Mouse (Mus musculus): ENCODE data around the gene Defb46.

Gene Defb46

DNA sequence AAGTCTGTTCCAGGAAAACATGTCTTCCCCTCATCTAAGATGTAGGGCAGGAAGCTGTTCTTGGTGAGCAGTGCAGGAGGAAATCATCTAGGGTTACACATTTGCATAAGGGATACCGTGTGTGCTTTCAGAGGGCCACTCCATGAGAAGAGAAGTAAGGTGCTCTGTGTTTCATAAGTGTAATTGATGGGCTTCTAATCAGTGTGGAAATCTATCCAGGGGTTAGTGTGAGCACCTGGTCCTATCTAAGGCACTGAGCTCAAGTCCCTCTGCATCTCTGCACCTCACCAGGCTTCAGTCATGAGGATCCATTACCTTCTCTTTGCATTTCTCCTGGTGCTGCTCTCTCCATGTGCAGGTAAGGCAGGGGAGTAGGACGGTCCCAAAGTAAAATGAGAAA is at the start of gene Defb46:
TSS of gene Defb46 (plus strand) at position 301 of the 400 bp plus-strand sequence.
- DNase-seq (ENCODE audit: low spot score): no peak

DNA sequence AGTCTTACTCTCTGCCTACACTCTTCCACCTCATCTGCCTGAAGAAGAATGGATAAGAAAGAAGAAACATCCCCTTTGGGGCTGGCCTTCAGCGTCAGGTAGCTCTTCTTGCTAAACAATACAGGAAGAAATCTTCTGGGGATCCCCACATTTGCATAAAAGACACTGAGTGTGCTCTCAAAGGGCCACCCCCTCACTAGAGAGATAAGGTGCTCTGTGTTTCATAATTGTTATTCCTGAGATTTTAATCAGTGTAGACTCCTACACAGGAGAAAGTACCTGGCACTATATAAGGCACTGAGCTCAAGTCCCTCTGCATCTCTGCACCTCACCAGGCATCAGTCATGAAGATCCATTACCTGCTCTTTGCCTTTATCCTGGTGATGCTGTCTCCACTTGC is 14.6 kb upstream of the Defb46 start, which contains the start of gene Defb6:
TSS of gene Defb6 (plus strand) at position 318 of the 400 bp plus-strand sequence.
- no peak for DNase-seq (ENCODE audit: low spot score)

- DNase-seq (ENCODE audit: low spot score): no peak
These were observed 1.6 kb upstream of the Defb46 start for GRCm38 (mm10) chr8:19238101-19238500.

DNA sequence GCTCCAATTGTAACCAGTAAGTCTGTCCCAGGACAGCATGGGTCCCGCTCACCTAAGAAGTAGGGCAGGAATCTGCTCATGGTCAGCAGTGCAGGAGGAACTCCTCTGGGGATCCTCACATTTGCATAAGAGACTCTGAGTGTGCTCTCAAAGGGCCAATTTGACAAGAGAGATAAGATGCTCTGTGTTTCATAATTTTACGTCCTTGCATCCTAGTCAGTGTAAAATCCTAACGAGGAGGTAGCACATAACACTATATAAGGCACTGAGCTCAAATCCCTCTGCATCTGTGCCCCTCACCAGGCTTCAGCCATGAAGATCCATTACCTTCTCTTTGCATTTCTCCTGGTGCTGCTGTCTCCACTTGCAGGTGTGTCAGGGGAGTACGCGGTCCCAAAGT is 7.6 kb downstream of the Defb46 start, which contains the start of gene Defb5:
TSS of gene Defb5 (plus strand) at position 301 of the 400 bp plus-strand sequence.
- no peak for DNase-seq (ENCODE audit: low spot score)

DNA sequence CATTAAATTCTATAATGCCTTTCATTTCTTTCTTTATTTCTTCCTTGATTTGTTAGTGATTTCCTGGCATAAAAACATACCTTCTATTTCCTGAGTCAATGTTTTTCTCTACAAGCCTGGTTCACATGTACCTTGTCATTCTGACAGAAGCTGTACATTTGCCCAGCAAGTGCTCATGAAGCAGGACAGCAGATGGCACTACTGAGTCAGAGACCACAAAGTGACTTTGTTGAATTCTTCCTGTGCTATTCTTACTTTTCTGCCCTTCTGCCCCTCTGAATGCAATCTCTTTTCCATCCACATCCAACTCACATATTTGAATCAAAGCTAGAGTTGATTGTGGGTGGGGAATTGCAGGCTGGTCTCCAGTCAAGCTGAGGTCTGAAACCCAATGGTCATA is 18.4 kb downstream of the Defb46 start:
- DNase-seq (ENCODE audit: low spot score): no peak

DNA sequence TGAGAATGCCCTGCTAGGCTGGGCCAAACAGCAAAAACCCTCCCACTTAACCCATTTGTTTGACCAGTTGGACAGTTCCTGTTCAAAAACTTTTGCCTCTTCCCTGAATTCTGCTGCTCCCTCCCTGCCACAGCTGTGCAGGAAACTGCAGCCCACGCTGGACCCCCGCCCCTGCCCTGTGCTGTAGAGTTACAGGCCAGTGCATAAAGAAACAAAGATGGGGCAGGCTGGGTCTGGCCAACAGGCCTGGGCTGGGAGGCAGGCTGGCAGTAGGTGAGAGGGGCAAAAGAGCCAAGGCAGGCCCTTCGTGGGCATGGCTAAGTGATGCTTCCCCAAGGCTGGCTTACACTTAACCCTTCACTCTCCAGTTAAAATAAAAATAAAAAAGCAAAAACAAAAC is 20.0 kb downstream of the Defb46 start:
- DNase-seq (ENCODE audit: low spot score): no peak
